In the genomic region with DNA sequence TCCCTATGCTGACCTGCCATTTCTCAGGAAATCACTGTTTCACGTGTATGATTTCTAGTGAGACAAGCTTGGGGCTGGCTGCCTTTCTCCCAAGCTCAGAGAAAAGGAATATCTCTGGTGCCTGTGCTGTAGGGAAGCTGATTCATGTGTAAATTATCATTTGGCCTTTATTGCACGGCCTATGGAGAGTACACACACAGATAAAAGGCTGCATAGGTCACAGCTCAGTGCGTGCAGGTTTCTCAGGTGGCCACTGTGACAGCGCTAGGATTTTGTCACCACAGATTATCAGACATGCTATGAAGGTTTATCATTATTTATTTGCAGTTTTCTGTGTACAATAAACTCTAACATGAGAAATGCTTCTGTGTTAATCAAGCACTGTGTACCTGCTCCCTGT, we compare ENCODE assay signal across 19 mouse cellular contexts.
"Had no signal": no experiment of that assay in that cellular context is flagged by ENCODE, and none has a peak within 500 bp of the region (broad histone marks: within the 10 kb centered on the region; RNA-seq: fewer than 3 reads in every experiment).

No protein-coding gene starts in this region.

- H3K27ac ChIP-seq: limb, embryonic 12.5 days; limb, embryonic 15.5 days; liver, embryonic 14.5 days; macrophage; stomach, embryonic 15.5 days had no signal

- H3K4me3 ChIP-seq: limb, embryonic 12.5 days; limb, embryonic 15.5 days; stomach, embryonic 15.5 days had no signal

- ATAC-seq: intestine, embryonic 16.5 days; liver, postnatal 0 days; lung, postnatal 0 days had no signal

- H3K9me3 ChIP-seq: limb, embryonic 12.5 days; limb, embryonic 15.5 days; stomach, embryonic 15.5 days had no signal

- DNase-seq: kidney, adult 18-20 months; kidney, adult 9 months; kidney, postnatal 14 days; kidney, postnatal 4 days; left cerebral cortex, postnatal 4 days; liver, postnatal 0 days; lung, embryonic 14.5 days; right cerebral cortex, adult 18-20 months; right cerebral cortex, postnatal 14 days; spleen, adult 18-20 months; thymus, postnatal 25 days had no signal

- H3K9ac ChIP-seq: limb, embryonic 12.5 days; limb, embryonic 15.5 days; liver, embryonic 14.5 days; liver, postnatal 0 days; lung, embryonic 14.5 days; stomach, embryonic 15.5 days had no signal

- H3K4me1 ChIP-seq: limb, embryonic 12.5 days; limb, embryonic 15.5 days; stomach, embryonic 15.5 days had no signal

- H3K36me3 ChIP-seq: limb, embryonic 12.5 days; limb, embryonic 15.5 days; stomach, embryonic 15.5 days had no signal

- H3K27me3 ChIP-seq: limb, embryonic 12.5 days; limb, embryonic 15.5 days; stomach, embryonic 15.5 days had no signal

- H3K4me2 ChIP-seq: limb, embryonic 12.5 days; limb, embryonic 15.5 days; liver, embryonic 11.5 days; lung, embryonic 14.5 days; stomach, embryonic 15.5 days had no signal
